Mouse (Mus musculus): Measurements from ENCODE around the gene Slc3a2. TPM values are rescaled to one million over a fixed set of nuclear protein-coding genes. Genes with fewer than 3 reads are reported as not detected.
"Not testable (repeated sequence)": the region's sequence is repeated elsewhere in the genome, so short reads cannot be mapped to it uniquely, and the experiment has no call there.

Slc3a2 gene
- total RNA-seq, 4 experiments from 2014 or later = 29.7 to 37.0 (median 31.1) TPM

DNA sequence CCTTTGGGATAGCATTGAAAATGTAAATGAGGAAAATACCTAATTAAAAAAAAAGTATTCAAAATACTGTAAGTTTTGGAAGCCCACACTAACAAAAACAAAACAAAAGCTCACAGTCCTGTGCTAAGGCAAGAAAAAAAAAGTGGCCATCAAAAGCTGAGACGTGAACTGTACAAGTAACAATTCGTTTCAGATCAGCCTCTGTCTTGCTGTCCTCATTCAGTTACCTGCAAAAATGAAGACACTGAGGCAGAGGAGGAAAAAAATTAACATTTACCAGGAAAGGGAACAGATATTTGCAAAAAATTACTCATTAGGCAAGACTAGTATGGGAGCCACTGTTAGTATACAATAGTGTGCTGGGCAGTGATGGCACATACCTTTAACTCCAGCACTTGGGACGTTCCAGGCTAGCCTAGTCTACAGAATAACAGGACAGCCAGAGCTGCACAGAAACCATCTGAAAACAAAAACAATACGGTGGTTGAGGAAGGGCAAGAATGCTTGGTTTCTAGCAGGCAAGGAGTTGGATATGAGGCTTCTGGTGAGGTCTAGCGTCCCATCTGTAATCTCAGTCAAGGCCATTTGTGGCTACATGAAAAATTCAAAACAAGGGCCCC lies 4.4 kb upstream of the Slc3a2 start:
- DNase-seq (ENCODE audit: low spot score in 2 of 2) = no peak

- DNase-seq (ENCODE audit: low spot score in 2 of 2) = no peak
These were observed 3.6 kb upstream of the Slc3a2 start for GRCm38 (mm10) chr19:8726609-8727390.

GRCm38 (mm10) chr19:8725081-8725613 lies 2.0 kb upstream of the Slc3a2 start:
- no peak for DNase-seq (ENCODE audit: low spot score in 2 of 2)

GRCm38 (mm10) chr19:8724392-8724791 lies 1.2 kb upstream of the Slc3a2 start:
- no peak for DNase-seq (ENCODE audit: low spot score in 2 of 2)

- no peak for DNase-seq (ENCODE audit: low spot score in 2 of 2)
These were observed 591 bp upstream of the Slc3a2 start for GRCm38 (mm10) chr19:8723574-8724346.

GRCm38 (mm10) chr19:8722559-8722906 lies 636 bp downstream of the Slc3a2 start:
- no peak for DNase-seq (ENCODE audit: low spot score in 2 of 2)

DNA sequence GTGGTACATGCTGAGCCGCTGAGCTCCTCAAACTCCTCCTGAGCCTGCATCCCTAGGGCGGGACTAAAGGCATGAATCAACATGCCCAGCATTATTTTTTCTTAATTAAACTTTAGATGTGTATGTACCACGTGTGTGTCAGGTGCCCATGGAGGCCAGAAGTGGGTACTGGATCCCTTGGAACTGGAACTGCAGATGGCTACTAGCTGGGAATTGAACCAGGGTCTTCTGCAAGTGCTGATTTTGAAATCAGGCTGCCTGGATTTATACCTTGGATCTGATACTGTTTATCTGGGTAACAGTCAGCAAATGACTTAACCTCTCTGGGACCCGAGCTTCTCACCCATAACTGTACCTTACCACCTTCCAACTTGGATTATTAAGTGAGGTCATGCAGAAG lies 1.1 kb downstream of the Slc3a2 start:
- DNase-seq (ENCODE audit: low spot score in 2 of 2) = no peak

DNA sequence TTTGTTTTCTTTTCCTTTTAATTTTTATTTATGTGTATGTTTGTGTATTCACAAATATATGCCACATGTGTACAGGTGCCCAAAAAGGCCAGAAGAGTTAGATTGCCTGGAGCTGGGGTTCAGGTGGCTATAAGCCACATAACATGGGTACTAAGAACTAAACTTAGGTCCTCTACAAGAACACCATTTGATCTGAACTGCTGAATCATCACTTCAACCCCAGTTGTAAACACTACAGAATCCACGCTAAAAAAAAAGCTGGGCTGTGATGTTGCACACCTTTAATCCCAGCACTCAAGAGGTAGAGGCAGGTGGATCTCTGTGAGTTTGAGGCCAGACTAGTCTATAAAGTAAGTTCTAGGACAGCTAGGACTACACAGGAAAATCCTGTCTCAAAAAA lies 1.8 kb downstream of the Slc3a2 start:
- no peak for DNase-seq (ENCODE audit: low spot score in 2 of 2)

GRCm38 (mm10) chr19:8719037-8719436 lies 4.1 kb downstream of the Slc3a2 start:
- DNase-seq (ENCODE audit: low spot score in 2 of 2) = not testable (repeated sequence)

DNA sequence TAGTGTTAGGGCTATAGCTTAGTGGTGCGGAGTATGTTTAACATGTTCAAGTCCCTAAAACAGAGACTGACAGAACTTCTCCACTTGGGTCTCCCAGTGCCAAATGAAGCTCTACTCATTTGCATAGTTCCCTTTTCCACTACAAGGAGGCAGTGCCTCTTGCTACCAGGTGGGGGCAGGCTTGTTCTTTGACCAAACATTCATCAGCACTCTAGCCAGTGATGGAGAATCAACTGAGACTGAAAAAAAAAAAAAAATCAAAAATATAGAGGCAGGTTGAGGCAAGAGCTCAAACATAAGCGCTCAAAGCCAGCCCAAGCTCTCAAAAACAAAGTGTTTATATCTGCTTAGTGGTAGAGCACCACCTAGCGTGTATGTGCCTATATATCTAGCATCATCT lies 4.8 kb downstream of the Slc3a2 start:
- DNase-seq (ENCODE audit: low spot score in 2 of 2) = no peak

DNA sequence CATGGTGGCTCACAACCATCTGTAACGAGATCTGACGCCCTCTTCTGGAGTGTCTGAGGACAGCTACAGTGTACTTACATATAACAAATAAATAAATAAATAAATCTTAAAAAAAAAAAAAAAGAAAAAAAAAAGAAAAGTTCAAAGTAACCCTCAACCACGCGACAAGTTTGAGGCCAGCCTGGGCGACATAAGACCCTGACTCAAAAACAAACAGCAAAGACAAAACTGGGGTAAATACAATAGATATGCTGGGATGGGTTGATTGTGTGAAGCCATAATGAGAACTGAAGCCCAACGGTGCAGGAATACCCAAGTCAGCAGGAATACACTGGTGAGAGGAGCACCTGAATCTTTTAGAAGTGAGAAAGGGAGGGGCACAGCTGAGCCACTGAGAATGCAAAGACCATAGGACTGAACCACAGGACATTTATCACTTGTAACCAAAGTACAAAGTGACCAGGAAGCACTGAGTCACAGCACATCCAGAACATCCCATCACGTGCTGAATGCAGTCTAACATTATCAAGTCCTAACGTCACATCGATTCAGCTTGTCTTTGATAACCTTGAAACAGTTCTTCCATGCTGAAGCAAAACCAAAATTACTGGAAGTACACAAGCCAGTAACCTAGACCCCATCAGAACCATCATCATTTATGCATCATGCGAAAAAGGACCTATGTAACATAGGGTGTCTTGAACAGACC lies 6.2 kb downstream of the Slc3a2 start:
- no peak for DNase-seq (ENCODE audit: low spot score in 2 of 2)

- no peak for DNase-seq (ENCODE audit: low spot score in 2 of 2)
These were observed 7.1 kb downstream of the Slc3a2 start for GRCm38 (mm10) chr19:8715868-8716766.

- no peak for DNase-seq (ENCODE audit: low spot score in 2 of 2)
These were observed 8.3 kb downstream of the Slc3a2 start for GRCm38 (mm10) chr19:8714653-8715481.

- no peak for DNase-seq (ENCODE audit: low spot score in 2 of 2)
These were observed 9.0 kb downstream of the Slc3a2 start for GRCm38 (mm10) chr19:8713997-8714652.

- DNase-seq (ENCODE audit: low spot score in 2 of 2) = peak; percentile 87 to 91
These were observed 9.7 kb downstream of the Slc3a2 start for GRCm38 (mm10) chr19:8713306-8713996.

GRCm38 (mm10) chr19:8712870-8713305 lies 10.3 kb downstream of the Slc3a2 start:
- DNase-seq (ENCODE audit: low spot score in 2 of 2) = peak; percentile 33 to 41

DNA sequence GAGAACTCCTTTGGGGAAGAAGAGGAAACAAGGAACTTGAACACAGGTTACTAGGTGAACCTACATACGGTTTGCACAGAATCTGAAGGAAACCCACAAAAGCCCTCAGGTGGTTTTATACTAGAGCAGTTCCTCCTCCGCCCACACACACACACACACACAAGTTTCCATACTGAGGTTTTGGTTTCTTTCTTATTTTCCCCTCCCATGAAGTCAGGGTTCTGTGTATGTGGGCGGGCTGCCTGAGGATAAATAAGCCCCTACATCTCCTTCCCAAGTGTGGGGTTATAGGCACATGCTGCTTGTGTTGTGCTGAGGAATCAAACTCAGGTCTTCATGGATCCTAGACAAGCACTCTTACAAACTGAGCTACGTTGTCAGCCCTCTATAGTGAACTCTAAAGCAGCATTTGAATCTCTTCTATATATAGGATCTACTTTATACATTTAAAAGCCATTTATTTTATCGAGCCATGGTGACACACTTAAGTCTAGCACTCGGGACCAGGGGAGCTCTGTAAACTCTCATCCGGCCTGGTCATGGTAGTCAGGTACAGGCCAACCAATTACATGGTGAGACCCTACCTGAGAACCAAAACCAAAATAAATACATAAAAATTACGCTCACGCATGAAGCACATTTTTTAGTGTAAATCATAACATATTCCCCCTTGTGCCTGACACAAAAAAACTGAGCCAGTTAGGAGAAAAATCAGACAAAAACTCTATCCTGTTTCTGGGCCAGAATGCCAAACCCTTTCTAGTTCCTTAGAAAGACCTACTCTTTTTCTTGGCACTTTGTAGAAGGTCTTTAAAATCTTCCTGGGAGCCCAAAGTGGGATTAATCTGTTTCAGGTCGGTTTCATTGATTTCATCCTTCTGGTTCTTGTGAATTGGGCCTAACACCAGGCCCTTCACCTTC lies 11.0 kb downstream of the Slc3a2 start:
- no peak for DNase-seq (ENCODE audit: low spot score in 2 of 2)
